Mouse (Mus musculus) heart, postnatal 0 days (tissue): Measurements from ENCODE around the gene Tpmt. TPM values are rescaled to one million over a fixed set of nuclear protein-coding genes. Genes with fewer than 3 reads are reported as not detected.

Source experiments
- ATAC-seq: fragments of 200-750 bp; cut with Nextera tagmentation; 2 replicates; pipeline ENCODE4 v1.8.0; 2017; ENCODE audit warnings: low read depth, moderate number of reproducible peaks, moderate library complexity; ENCODE audit not compliant: insufficient read depth
- DNase-seq: peaks from one replicate; pipeline ENCODE4 v3.0.0-alpha.2; 2016; ENCODE audit warnings: low spot score
- H3K27ac ChIP-seq: fragments of 300-500 bp; sonication (generic); 2 replicates; pipeline ENCODE4 v1.5.1; 2014; ENCODE audit warnings: low read depth, mild to moderate bottlenecking
- H3K27me3 ChIP-seq: fragments of 300-500 bp; sonication (generic); 2 replicates; pipeline ENCODE4 v1.6.1; 2014; ENCODE audit warnings: low read length, mixed read lengths; ENCODE audit not compliant: control insufficient read depth, insufficient read depth
- H3K36me3 ChIP-seq: fragments of 300-500 bp; sonication (generic); replicated peaks from 2 replicates; pipeline ENCODE4 v1.6.1; 2014; ENCODE audit warnings: low read length, mixed read lengths; ENCODE audit not compliant: control insufficient read depth, insufficient read depth
- H3K4me1 ChIP-seq: fragments of 300-500 bp; sonication (generic); 2 replicates; pipeline ENCODE4 v1.6.1; 2014; ENCODE audit warnings: antibody characterized with exemption; ENCODE audit not compliant: control insufficient read depth, insufficient read depth
- H3K4me2 ChIP-seq: fragments of 300-500 bp; sonication (generic); 2 replicates; pipeline ENCODE4 v1.6.1; 2014; ENCODE audit warnings: low read depth, mild to moderate bottlenecking, low read length, moderate library complexity
- H3K4me3 ChIP-seq: fragments of 300-500 bp; sonication (generic); 2 replicates; pipeline ENCODE4 v1.5.1; 2014; ENCODE audit warnings: low read depth, low read length
- H3K9ac ChIP-seq: fragments of 300-500 bp; sonication (generic); replicated peaks from 2 replicates; pipeline ENCODE4 v1.6.1; 2014; ENCODE audit warnings: low read depth, low read length, mixed read lengths
- H3K9me3 ChIP-seq: fragments of 300-500 bp; sonication (generic); replicated peaks from 2 replicates; pipeline ENCODE4 v1.6.1; 2016; ENCODE audit warnings: low read length; ENCODE audit not compliant: control insufficient read depth
- CTCF ChIP-seq: IDR thresholded peaks from 2 replicates; pipeline ENCODE4 v1.5.1; 2016; ENCODE audit warnings: antibody characterized with exemption, control low read depth, low read depth
- EP300 ChIP-seq: IDR thresholded peaks from 2 replicates; pipeline ENCODE4 v1.6.1; 2016; ENCODE audit warnings: antibody characterized with exemption, low read depth
- WGBS: fragments of 180-500 bp; shearing (Covaris S2); extraction: QIAGEN DNeasy Blood & Tissue Kit; methylation state at CpG from one replicate; pipeline ENCODE4 v1.1.7; 2014; 5-methylcytosine and 5-hydroxymethylcytosine counted together
- polyA plus RNA-seq: library from polyadenylated mRNA; unstranded; fragments of >200 nt; fragmentation: Nextera tagmentation; extraction: Ambion mirVana; gene quantifications from 2 replicates; pipeline ENCODE4 v1.2.1, GENCODE M21; 2015
- total RNA-seq: library from RNA; depleted of rRNA; stranded (reverse); fragments of >200 nt; gene quantifications from 2 replicates; pipeline ENCODE4 v1.2.3, GENCODE M21; 2014; ENCODE audit warnings: low replicate concordance

The Tpmt gene
- total and polyA plus RNA-seq, 2 experiments from 2014 or later, result 9.5 TPM

DNA sequence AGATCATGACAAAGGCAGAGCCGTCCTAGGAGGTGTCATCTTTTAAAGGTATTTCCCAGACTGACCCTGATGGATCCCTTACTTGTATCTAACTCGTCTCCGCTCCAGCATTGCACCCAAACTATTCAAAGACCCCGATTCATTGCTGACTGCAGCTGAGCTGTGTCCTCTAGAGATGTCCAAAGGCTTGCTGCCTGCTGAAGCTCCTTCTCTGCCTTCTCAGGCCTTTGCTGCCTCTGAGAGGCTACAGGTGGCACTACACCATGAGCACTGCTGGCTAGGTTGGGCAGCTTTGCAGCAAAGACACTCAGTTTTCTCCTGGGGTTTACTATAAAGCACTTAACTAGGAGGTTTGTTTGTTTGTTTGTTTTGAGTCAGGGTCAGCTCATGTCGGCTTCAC, 27.3 kb downstream of the Tpmt start:
- Histone ChIP-seq H3K9me3 (no peaks in the 10 kb centered on the region), H3K4me2 (no peak overlapping the region), H3K27me3 (no peaks in the 10 kb centered on the region), H3K9ac (no peak overlapping the region), H3K4me3 (no peak overlapping the region), H3K4me1 (peaks cover 5% of the 10 kb centered on the region; the same call in 1 of the 2 replicates), H3K36me3 (no peaks in the 10 kb centered on the region), H3K27ac (no peak overlapping the region)
- ATAC-seq, result peak; percentile 78
- 21% methylated on average over 5 of the region's 5 CpGs for WGBS
- DNase-seq, result peak; percentile 74
- TF ChIP-seq CTCF (peak; percentile 95), EP300 (no peak)

DNA sequence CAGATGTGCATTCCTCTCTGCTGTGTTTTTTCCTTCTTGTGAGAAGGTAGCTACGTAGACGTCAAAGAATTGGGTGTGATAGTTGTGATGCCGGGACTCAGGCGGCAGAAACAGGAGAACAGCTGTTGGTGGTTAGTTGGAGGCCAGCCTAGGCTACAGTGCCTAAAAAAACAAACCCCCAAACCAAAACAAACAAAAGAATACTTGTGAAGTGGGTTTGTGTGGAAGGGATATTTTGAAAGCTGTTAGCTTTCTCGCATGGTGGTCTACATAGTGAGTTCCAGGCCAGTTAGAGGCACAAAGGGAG, 29.4 kb downstream of the Tpmt start:
- WGBS, result 74% methylated on average over 5 of the region's 5 CpGs
- H3K9ac ChIP-seq, result no peak overlapping the region
- DNase-seq, result no peak
- H3K27me3 ChIP-seq, result no peaks in the 10 kb centered on the region
- peak overlapping the region; percentile 58 for H3K4me3 ChIP-seq
- TF ChIP-seq CTCF, result no peak
- no peak for TF ChIP-seq EP300
- peak overlapping the region; percentile 95 for H3K4me2 ChIP-seq
- no peaks in the 10 kb centered on the region for H3K36me3 ChIP-seq
- 0 out of 2 replicates have a peak, but pooled peaks cover 6% of the 10 kb centered on the region for H3K9me3 ChIP-seq
- H3K4me1 ChIP-seq, result peaks cover 5% of the 10 kb centered on the region; the same call in 1 of the 2 replicates
- ATAC-seq, result no peak
- H3K27ac ChIP-seq, result no peak overlapping the region

DNA sequence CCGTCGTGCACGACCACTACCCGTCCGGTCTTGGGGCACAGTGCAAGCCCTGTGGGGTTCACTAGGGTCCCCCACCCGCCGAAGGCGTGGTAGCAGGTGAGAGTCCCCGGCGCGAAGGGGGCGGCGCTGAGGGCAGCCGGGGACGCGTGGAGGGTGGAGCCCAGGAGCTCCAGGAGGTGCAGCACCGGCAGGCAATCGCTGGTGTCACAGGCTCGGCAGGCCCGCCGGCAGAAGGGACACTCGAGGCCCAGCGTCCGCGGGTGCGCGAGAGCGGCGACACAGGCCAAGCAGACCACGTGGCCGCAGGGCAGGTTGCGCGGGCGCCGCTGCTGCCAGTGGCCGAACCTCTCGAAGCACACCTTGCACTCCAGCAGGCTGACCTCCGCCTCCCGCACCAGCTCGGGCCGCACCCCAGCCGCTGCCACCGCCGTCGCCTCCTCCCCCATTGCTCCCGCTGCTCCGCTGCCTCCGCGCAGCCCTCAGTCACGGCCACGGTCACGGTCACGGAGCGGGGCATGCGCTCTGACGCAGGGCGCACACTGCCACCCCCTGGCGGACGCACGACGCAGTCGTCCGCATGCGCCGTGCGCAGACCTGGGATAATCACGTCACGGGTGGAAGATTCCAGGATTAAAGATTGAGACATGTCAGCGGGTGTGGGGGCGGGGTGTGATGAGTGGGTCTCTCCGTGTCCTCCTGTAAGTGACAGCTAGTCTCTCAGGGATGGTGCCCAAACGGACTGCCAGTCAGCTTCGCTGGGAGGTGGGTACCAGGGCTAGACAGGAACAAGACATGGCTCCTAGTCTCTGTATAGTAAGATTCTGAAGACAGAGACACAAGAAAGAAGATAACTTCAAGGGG, 30.0 kb downstream of the Tpmt start, which contains the start of gene Nhlrc1:
Gene Nhlrc1 (minus strand): TSS at position 517 of the 861 bp plus-strand sequence.
- peak within 1 kb of the TSS; percentile 95 for H3K4me2 ChIP-seq
- H3K36me3 ChIP-seq, result no peaks in the 10 kb centered on the region
- H3K4me1 ChIP-seq, result peaks cover 5% of the 10 kb centered on the region; the same call in 1 of the 2 replicates
- TF ChIP-seq CTCF (peak; percentile 90), EP300 (no peak)
- ATAC-seq (peak; percentile 85), DNase-seq (peak; percentile 63)
- H3K4me3 ChIP-seq, result peak within 1 kb of the TSS; percentile 58
- no peak within 1 kb of the TSS for H3K27ac ChIP-seq
- H3K27me3 ChIP-seq, result no peaks in the 10 kb centered on the region
- H3K9me3 ChIP-seq, result 0 out of 2 replicates have a peak, but pooled peaks cover 6% of the 10 kb centered on the region
- 4% methylated on average over 71 of the region's 73 CpGs for WGBS
- H3K9ac ChIP-seq, result peak within 1 kb of the TSS; percentile 50

DNA sequence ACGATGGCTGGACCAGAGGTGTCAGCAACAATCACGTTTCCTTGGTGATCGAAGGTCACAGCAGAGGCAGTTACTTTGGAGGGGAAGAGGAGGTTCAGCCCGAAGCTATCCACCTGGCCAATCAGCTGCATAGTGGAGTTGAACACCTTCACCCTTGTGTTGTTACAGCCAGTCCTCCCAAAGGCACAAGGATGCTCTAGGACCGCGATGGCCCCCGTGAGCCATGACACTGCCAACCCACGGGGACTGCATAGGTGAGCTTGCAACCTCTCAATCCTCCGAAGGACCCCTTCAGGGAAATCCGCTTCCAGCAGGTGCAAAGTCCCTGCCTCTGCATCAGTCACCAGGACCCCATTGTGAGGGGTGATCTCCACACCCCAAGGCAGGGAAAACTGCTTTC, 30.8 kb downstream of the Tpmt start:
- peak overlapping the region; percentile 95 for H3K4me2 ChIP-seq
- no peak for TF ChIP-seq EP300
- TF ChIP-seq CTCF, result no peak
- WGBS, result 66% methylated on average over 10 of the region's 10 CpGs
- no peak overlapping the region for H3K27ac ChIP-seq
- H3K4me1 ChIP-seq, result peaks cover 5% of the 10 kb centered on the region; the same call in 1 of the 2 replicates
- no peak for DNase-seq
- H3K4me3 ChIP-seq, result peak overlapping the region; percentile 58; the same call in 1 of the 2 replicates
- no peak overlapping the region for H3K9ac ChIP-seq
- H3K36me3 ChIP-seq, result no peaks in the 10 kb centered on the region
- H3K9me3 ChIP-seq, result 0 out of 2 replicates have a peak, but pooled peaks cover 6% of the 10 kb centered on the region
- no peaks in the 10 kb centered on the region for H3K27me3 ChIP-seq
- ATAC-seq, result no peak

DNA sequence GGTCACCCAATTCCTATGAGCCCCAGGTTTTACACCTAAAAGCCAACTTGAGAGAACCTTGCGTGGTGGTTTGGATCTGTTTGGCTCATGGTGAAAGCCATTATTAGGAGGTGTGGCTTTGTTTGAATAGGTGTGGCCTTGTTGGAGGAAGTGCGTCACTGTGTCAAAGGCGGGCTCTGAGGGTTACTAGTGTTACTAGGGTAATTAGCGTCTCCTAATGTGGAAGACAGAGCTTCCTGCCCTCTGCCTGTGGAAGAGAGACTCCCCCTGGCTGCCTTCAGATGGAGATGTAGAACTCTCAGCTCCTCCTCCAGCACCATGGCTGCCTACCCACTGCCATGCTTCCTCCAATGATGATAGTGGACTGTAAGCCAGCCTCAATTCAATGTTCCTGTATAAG, 42.9 kb downstream of the Tpmt start:
- Histone ChIP-seq H3K4me1 (no peaks in the 10 kb centered on the region), H3K4me2 (no peak overlapping the region), H3K4me3 (no peak overlapping the region), H3K9me3 (0 out of 2 replicates have a peak, but pooled peaks cover 4% of the 10 kb centered on the region), H3K9ac (no peak overlapping the region), H3K27ac (no peak overlapping the region), H3K36me3 (no peaks in the 10 kb centered on the region), H3K27me3 (no peaks in the 10 kb centered on the region)
- TF ChIP-seq CTCF (no peak), EP300 (no peak)
- DNase-seq (no peak), ATAC-seq (no peak)
- 89% methylated on average over 4 of the region's 4 CpGs for WGBS
